In the genomic region with DNA sequence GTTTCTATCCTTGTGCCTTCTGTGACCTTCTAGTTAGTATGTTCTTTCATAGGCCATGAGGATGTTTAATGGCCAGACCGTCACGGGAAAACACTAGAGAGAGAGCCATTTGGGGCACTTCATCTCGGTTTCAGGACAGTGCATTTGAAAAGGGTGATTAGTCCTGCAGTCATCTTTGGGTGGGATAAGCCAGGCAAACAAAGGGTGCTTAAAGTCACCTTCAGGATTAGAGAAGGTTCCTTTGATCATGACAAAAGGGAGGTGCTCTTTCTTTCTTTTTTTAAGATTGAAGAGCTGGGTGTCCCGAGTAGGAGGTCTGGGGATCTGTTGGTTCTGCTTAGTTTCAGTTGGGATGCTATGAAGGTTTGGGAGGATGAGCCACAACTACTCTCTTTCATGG, we compare ENCODE assay signal across 18 mouse cellular contexts.
DNase-seq lines count a peak whose midpoint lies in the region; ATAC-seq and TF ChIP-seq lines count a peak whose summit lies in the region.
"Had no signal": no experiment of that assay in that cellular context is flagged by ENCODE, and none has a peak within 500 bp of the region (broad histone marks: within the 10 kb centered on the region; RNA-seq: fewer than 3 reads in every experiment).

No protein-coding gene starts in this region.

- H3K36me3 ChIP-seq in heart, embryonic 14.5 days (ENCODE audit: control insufficient read depth, insufficient read depth, low read length) = peaks cover 10% of the 10 kb centered on the region; the same call in 1 of the 2 replicates
- H3K36me3 ChIP-seq in lung, embryonic 14.5 days (ENCODE audit: insufficient read depth) = no peaks in the 10 kb centered on the region
- H3K36me3 ChIP-seq in liver, postnatal 0 days (replicated peaks; ENCODE audit: insufficient read depth, low read length) = no peaks in the 10 kb centered on the region
- H3K36me3 ChIP-seq: forebrain, embryonic 15.5 days; G1E; hindbrain, embryonic 10.5 days had no signal

- H3K27me3 ChIP-seq in heart, embryonic 14.5 days (ENCODE audit: control insufficient read depth, insufficient read depth, low read length) = no peaks in the 10 kb centered on the region
- H3K27me3 ChIP-seq in lung, embryonic 14.5 days (ENCODE audit: insufficient read depth, low read length) = no peaks in the 10 kb centered on the region
- no peaks in the 10 kb centered on the region for H3K27me3 ChIP-seq in liver, postnatal 0 days (ENCODE audit: insufficient read depth, low read length)
- H3K27me3 ChIP-seq: embryonic facial prominence, embryonic 13.5 days had no signal

- TF ChIP-seq CTCF in lung, embryonic 14.5 days (IDR thresholded peaks at IDR 0.05; ENCODE audit: low read depth) = no peak
- TF ChIP-seq CTCF in liver, postnatal 0 days (IDR thresholded peaks at IDR 0.05; ENCODE audit: low read depth) = no peak

- no peak overlapping the region; a peak in 1 of 4 replicates for H3K4me3 ChIP-seq in heart, embryonic 14.5 days (ENCODE audit: control insufficient read depth in 1 of 2, insufficient read depth in 1 of 2, low read depth in 1 of 2, low read length in 2 of 2)
- no peak overlapping the region for H3K4me3 ChIP-seq in lung, embryonic 14.5 days (ENCODE audit: low read depth, low read length)
- peak overlapping the region; percentile 34 for H3K4me3 ChIP-seq in liver, postnatal 0 days (ENCODE audit: low read depth, low read length)
- H3K4me3 ChIP-seq: embryonic facial prominence, embryonic 13.5 days; forebrain, embryonic 15.5 days; hindbrain, embryonic 10.5 days had no signal

- intact Hi-C loops in gastrocnemius, postnatal 14 days (cut with DNase I; ENCODE audit: low total_unique reads) = no loop called here

- H3K27ac ChIP-seq in heart, embryonic 14.5 days (replicated peaks in 1 of 2; ENCODE audit: control insufficient read depth in 1 of 2, insufficient read depth in 1 of 2, low read depth in 2 of 2, low read length in 2 of 2) = peak overlapping the region; percentile 82 to 86
- no peak overlapping the region for H3K27ac ChIP-seq in lung, embryonic 14.5 days (ENCODE audit: low read depth)
- peak overlapping the region; percentile 79 for H3K27ac ChIP-seq in liver, postnatal 0 days (ENCODE audit: low read depth)
- H3K27ac ChIP-seq: embryonic facial prominence, embryonic 13.5 days; forebrain, embryonic 15.5 days; hindbrain, embryonic 10.5 days had no signal

- peak overlapping the region; percentile 48 for H3K4me2 ChIP-seq in heart, embryonic 14.5 days (ENCODE audit: low read length)
- peak overlapping the region; percentile 6; the same call in 1 of the 2 replicates for H3K4me2 ChIP-seq in lung, embryonic 14.5 days
- H3K4me2 ChIP-seq in liver, postnatal 0 days (ENCODE audit: low read depth, low read length) = peak overlapping the region; percentile 61
- H3K4me2 ChIP-seq: embryonic facial prominence, embryonic 13.5 days; forebrain, embryonic 15.5 days; midbrain, embryonic 11.5 days had no signal

- H3K4me1 ChIP-seq in heart, embryonic 14.5 days (ENCODE audit: control insufficient read depth in 2 of 2, insufficient read depth in 2 of 2, low read length in 2 of 2) = peaks cover 41 to 75% of the 10 kb centered on the region in 2 experiments
- H3K4me1 ChIP-seq in lung, embryonic 14.5 days (ENCODE audit: insufficient read depth) = peaks cover 39% of the 10 kb centered on the region
- H3K4me1 ChIP-seq in liver, postnatal 0 days (ENCODE audit: insufficient read depth) = peaks cover 43% of the 10 kb centered on the region

- 32% methylated on average over 4 of the region's 4 CpGs for WGBS in heart, embryonic 14.5 days
- 28% methylated on average over 4 of the region's 4 CpGs for WGBS in lung, embryonic 14.5 days
- 35% methylated on average over 4 of the region's 4 CpGs for WGBS in liver, postnatal 0 days (ENCODE audit: insufficient replicate concordance)

- no peak for DNase-seq in heart, adult 8-10 months (ENCODE audit: low spot score)
- no peak for DNase-seq in lung, embryonic 14.5 days
- DNase-seq in lung, postnatal 25 days (ENCODE audit: low spot score) = no peak
- DNase-seq in liver, postnatal 0 days = no peak
- DNase-seq in thymus, postnatal 14 days = no peak
- DNase-seq in gastrocnemius, postnatal 14 days = no peak
- DNase-seq: B cell, adult 2 months; cerebellum, adult 11-12 months; left cerebral cortex, postnatal 4 days; lung, postnatal 14 days; thymus, adult 2 months had no signal

- no peak for ATAC-seq in heart, embryonic 14.5 days (ENCODE audit: insufficient number of reproducible peaks, insufficient read depth, low FRiP score, low read depth)
- ATAC-seq in lung, embryonic 14.5 days (ENCODE audit: insufficient read depth) = no peak
- peak; percentile 13 for ATAC-seq in erythroid progenitor cell, adult 5-6 weeks (replicated peaks; ENCODE audit: low FRiP score, poor library complexity, severe bottlenecking)
- 0 out of 2 replicates have a peak, but pooled peaks have one; percentile 5 for ATAC-seq in liver, postnatal 0 days
- ATAC-seq: forebrain, embryonic 15.5 days had no signal

- H3K9me3 ChIP-seq in heart, embryonic 14.5 days (ENCODE audit: control insufficient read depth, low read length) = no peaks in the 10 kb centered on the region
- H3K9me3 ChIP-seq in lung, embryonic 14.5 days (ENCODE audit: low read depth, low read length) = no peaks in the 10 kb centered on the region
- H3K9me3 ChIP-seq in liver, postnatal 0 days (ENCODE audit: low read length) = no peaks in the 10 kb centered on the region
- H3K9me3 ChIP-seq: embryonic facial prominence, embryonic 13.5 days; forebrain, embryonic 15.5 days; hindbrain, embryonic 10.5 days had no signal

- peak overlapping the region; percentile 16; the same call in 1 of the 2 replicates for H3K9ac ChIP-seq in heart, embryonic 14.5 days (ENCODE audit: low read length)
- no peak overlapping the region for H3K9ac ChIP-seq in lung, embryonic 14.5 days
- 0 out of 2 replicates have a peak overlapping the region, but pooled peaks have one; percentile 36 for H3K9ac ChIP-seq in liver, postnatal 0 days (replicated peaks)
- H3K9ac ChIP-seq: embryonic facial prominence, embryonic 13.5 days; forebrain, embryonic 15.5 days had no signal

- TF ChIP-seq EP300 in liver, postnatal 0 days (IDR thresholded peaks at IDR 0.05; ENCODE audit: low read depth) = no peak

Comparison
In these comparisons a context has a peak if more than half of its experiments do, and no peak if none do; other contexts are left out.
1. ATAC-seq: peak in erythroid progenitor cell, adult 5-6 weeks (single experiment) and liver, postnatal 0 days (single experiment); none in heart, embryonic 14.5 days (single experiment) and lung, embryonic 14.5 days (single experiment).
2. H3K4me2 ChIP-seq: peak in every context shown above with its lines; median percentile 61 in liver, postnatal 0 days; 48 in heart, embryonic 14.5 days; 6 in lung, embryonic 14.5 days.